Mouse (Mus musculus): ENCODE results near the gene Mettl24. TPM values are rescaled to one million over a fixed set of nuclear protein-coding genes. Genes with fewer than 3 reads are reported as not detected.

Gene Mettl24
- total RNA-seq, 2 experiments from 2014 or later = 0.99 to 1.1 TPM

DNA sequence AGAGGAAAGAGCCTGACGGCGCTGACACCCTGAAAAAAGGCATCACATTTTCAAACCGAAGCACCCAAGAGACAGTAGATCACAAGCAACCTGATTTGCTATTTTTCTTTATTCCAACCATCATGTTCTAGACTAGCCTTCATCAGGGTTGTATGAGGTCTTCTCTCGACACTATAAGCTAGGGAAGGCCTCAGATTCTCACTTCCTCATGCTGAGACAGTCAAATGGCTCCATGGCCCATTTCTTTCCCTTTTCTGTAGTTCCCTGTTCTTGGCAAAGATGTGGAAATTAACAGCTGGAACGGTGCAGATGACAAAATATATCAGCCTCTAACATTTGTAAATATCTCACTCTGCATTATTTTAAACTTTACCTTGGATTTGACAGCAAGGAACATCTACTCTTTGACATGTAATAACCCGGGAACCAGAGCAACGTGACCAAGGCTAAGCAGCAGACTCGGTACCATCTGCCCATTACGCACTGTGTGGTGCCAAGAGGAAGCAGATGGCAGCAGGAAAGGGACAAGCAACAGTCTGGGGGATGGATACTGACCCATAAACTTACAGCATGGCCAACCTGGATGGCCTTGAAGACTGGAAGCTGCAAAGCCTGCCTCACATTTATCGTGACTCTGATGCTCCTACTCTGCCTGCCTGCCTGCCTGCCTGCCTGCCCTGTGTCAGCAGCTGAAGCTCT lies 164.2 kb downstream of the Mettl24 start:
- intact Hi-C loops (cut with DNase I) = no loop called here
- DNase-seq (ENCODE audit: extremely low spot score in 1 of 2, low spot score in 2 of 2) = no peak

DNA sequence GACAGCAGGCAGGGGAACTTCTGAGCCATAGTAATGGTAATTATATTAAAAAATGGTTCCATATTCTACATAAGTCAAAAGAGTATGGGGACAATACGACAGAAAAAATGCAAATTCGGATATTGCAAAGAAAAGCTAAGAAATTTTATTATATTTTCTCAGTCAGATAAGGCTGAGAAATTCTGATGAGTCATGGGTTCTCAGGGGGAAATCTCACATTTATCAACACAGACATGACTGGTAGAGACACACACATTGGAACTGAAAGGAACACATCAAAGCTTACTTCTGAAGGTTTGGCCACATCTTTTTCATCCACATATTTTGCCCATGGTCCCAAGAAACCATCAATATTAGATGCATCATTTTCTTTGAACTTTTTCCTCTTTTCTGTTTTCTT lies 167.6 kb downstream of the Mettl24 start:
- intact Hi-C loops (cut with DNase I) = no loop called here
- no peak for DNase-seq (ENCODE audit: extremely low spot score in 1 of 2, low spot score in 2 of 2)

GRCm38 (mm10) chr10:40851138-40851537 lies 168.1 kb downstream of the Mettl24 start:
- intact Hi-C loops (cut with DNase I) = no loop called here
- no peak for DNase-seq (ENCODE audit: extremely low spot score in 1 of 2, low spot score in 2 of 2)

DNA sequence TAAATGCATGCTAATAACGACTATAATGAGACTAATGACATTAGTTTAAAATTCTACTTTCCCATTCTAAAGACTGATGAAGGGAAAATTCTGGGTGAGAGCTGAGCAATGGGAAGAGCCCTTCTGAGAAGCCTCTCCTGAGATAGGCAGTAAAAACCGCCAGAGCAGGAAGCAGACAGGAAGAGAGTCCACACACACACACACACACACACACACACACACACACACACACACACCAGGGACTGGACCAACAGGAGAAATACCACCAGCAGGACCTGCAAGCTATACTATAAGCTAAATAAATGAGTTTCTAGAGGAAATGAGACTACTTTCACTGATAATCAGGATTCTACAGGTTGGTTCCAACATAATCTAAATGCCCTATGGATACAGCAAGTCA lies 172.5 kb downstream of the Mettl24 start:
- intact Hi-C loops (cut with DNase I) = no loop called here

DNA sequence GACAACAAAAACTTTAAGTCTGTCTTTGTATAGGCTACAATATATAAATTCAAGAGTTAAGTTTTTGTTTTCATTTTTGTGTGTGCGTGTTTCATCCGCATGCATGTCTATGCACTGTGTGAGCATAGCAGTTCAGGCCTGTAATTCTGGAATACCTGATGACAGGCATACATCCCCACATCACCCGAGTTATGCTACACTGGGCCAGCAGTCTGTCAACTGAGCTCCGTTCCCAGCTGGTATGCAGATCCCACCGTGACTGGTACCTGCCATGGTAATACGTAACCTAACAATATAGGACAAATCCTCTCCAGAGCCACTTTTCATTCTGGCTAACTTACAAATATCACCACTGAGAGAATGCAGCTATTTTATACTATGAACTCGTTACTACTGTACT lies 173.6 kb downstream of the Mettl24 start:
- intact Hi-C loops (cut with DNase I) = no loop called here
- no peak for DNase-seq (ENCODE audit: extremely low spot score in 1 of 2, low spot score in 2 of 2)

More for the DNA sequence above, 172.5 kb downstream of the Mettl24 start:
- DNase-seq (ENCODE audit: extremely low spot score in 1 of 2, low spot score in 2 of 2) = no peak

- intact Hi-C loops (cut with DNase I) = no loop called here
- no peak for DNase-seq (ENCODE audit: extremely low spot score in 1 of 2, low spot score in 2 of 2)
Observed at GRCm38 (mm10) chr10:40857599-40857998, 174.5 kb downstream of the Mettl24 start.

Other genes starting within 250 kb of the Mettl24 start
- not detected for gene Slc22a16, start 112.9 kb upstream of the Mettl24 start, total RNA-seq (2021)
- 1 to 10 TPM; 4.8 to 5.1 TPM for gene Ddo, start 53.3 kb upstream of the Mettl24 start, total RNA-seq (2021)
- 10 to 100 TPM; 31.4 to 36.6 TPM for gene Cdc40, start 200.0 kb downstream of the Mettl24 start, total RNA-seq (2021)
- gene Wasf1, start 200.2 kb downstream of the Mettl24 start, total RNA-seq (2021) = 100 to 1,000 TPM; 303 to 306 TPM